Mouse (Mus musculus) forebrain, embryonic 15.5 days (tissue): ENCODE measurements at regions not wholly inside any gene's neighbourhood (a gene's known extent, or its start where the extent isn't known, plus 50 kb on each side); places are given as distances from the start of the nearest gene placed in this dataset.
"Not testable (repeated sequence)": the region's sequence is repeated elsewhere in the genome, so short reads cannot be mapped to it uniquely, and the experiment has no call there.

ENCODE experiments used
- ATAC-seq: fragments of 200-750 bp; cut with Nextera tagmentation; replicated peaks from 2 replicates; pipeline ENCODE4 v1.8.0; 2017; ENCODE audit warnings: mild to moderate bottlenecking, moderate TSS enrichment, moderate library complexity
- H3K27ac ChIP-seq: fragments of 300-500 bp; sonication (generic); replicated peaks from 2 replicates; pipeline ENCODE4 v1.5.1; 2015; ENCODE audit warnings: mild to moderate bottlenecking, inconsistent platforms
- H3K27me3 ChIP-seq: fragments of 300-500 bp; sonication (generic); 2 replicates; pipeline ENCODE4 v1.6.1; 2015; ENCODE audit warnings: inconsistent platforms
- H3K36me3 ChIP-seq: fragments of 300-500 bp; sonication (generic); 2 replicates; pipeline ENCODE4 v1.6.1; 2015; ENCODE audit warnings: mild to moderate bottlenecking, inconsistent platforms
- H3K4me1 ChIP-seq: fragments of 300-500 bp; sonication (generic); 2 replicates; pipeline ENCODE4 v1.6.1; 2015; ENCODE audit warnings: inconsistent platforms
- H3K4me2 ChIP-seq: fragments of 300-500 bp; sonication (generic); replicated peaks from 2 replicates; pipeline ENCODE4 v1.6.1; 2015; ENCODE audit warnings: mild to moderate bottlenecking, inconsistent platforms
- H3K4me3 ChIP-seq: fragments of 300-500 bp; sonication (generic); 2 replicates; pipeline ENCODE4 v1.5.1; 2015; ENCODE audit warnings: mild to moderate bottlenecking, inconsistent platforms
- H3K9ac ChIP-seq: fragments of 300-500 bp; sonication (generic); replicated peaks from 2 replicates; pipeline ENCODE4 v1.6.1; 2015; ENCODE audit warnings: mild to moderate bottlenecking, inconsistent platforms
- H3K9me3 ChIP-seq: fragments of 300-500 bp; sonication (generic); 2 replicates; pipeline ENCODE4 v1.6.1; 2016; ENCODE audit warnings: inconsistent platforms
- WGBS: fragments of 180-500 bp; shearing (Covaris S2); methylation state at CpG from one replicate; pipeline ENCODE4 v1.1.7; 2015; ENCODE audit warnings: mixed read lengths; 5-methylcytosine and 5-hydroxymethylcytosine counted together

DNA sequence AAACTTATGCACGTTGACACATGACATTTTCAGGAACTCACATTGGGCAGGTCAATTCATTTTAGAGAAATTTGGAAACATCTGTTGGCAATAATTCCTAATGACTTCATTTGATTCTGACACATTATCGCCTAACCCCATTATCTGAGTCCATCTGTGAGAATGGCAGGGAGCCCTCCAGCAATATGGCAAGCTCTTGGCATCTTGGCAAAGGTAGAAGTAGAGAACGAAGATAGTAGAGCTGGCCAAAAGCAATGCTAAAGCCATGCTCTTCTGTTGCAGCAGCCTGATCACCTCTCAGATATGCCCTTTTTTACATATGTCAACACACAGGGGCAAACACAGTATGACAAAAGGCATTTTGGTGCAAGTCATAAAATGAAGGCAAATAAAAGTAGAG, 536.4 kb upstream of the Ins1 start:
- H3K4me3 ChIP-seq, result no peak overlapping the region
- no peak overlapping the region for H3K4me2 ChIP-seq
- WGBS, result 62% methylated on average over 3 of the region's 3 CpGs
- H3K4me1 ChIP-seq, result no peaks in the 10 kb centered on the region
- no peaks in the 10 kb centered on the region for H3K36me3 ChIP-seq
- H3K27ac ChIP-seq, result no peak overlapping the region
- no peaks in the 10 kb centered on the region for H3K27me3 ChIP-seq
- H3K9ac ChIP-seq, result no peak overlapping the region
- no peaks in the 10 kb centered on the region for H3K9me3 ChIP-seq
- ATAC-seq, result peak; percentile 67; the same call in 1 of the 2 replicates

- no peak overlapping the region for H3K4me3 ChIP-seq
- H3K9ac ChIP-seq, result no peak overlapping the region
- no peaks in the 10 kb centered on the region for H3K4me1 ChIP-seq
- no peak for ATAC-seq
- 91% methylated on average over 1 of the region's 1 CpGs for WGBS
- H3K4me2 ChIP-seq, result no peak overlapping the region
- no peak overlapping the region for H3K27ac ChIP-seq
- H3K9me3 ChIP-seq, result no peaks in the 10 kb centered on the region
- H3K36me3 ChIP-seq, result no peaks in the 10 kb centered on the region
- no peaks in the 10 kb centered on the region for H3K27me3 ChIP-seq
Observed at GRCm38 (mm10) chr19:51740071-51740470, 524.0 kb upstream of the Ins1 start.

- Histone ChIP-seq H3K9ac (no peak overlapping the region), H3K4me2 (no peak overlapping the region), H3K4me1 (no peaks in the 10 kb centered on the region), H3K36me3 (no peaks in the 10 kb centered on the region), H3K9me3 (no peaks in the 10 kb centered on the region), H3K27me3 (no peaks in the 10 kb centered on the region), H3K27ac (no peak overlapping the region), H3K4me3 (no peak overlapping the region)
- WGBS, result 82% methylated on average over 2 of the region's 2 CpGs
- no peak for ATAC-seq
Observed at GRCm38 (mm10) chr19:51741026-51741425, 523.1 kb upstream of the Ins1 start.

DNA sequence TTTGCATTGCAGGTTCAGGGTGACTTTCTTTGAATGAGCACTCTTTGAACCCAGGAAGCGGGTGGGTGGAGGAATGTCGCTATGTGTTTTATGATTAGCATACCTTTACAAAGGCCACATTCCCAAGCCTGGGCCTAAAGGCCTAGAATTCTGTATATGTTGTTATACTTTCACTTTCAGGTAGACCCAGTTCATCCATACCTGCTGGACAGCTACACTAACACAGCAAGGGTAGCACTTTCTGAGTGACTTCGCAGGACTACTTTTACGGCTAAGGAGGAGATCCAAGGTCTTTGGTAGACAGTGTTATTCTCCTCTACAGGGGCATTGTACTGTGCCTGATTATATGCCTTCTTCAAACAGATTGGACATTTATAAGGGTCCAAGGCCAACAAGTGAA, 521.9 kb upstream of the Ins1 start:
- H3K27me3 ChIP-seq, H3K4me2 ChIP-seq, ATAC-seq, H3K4me3 ChIP-seq, H3K9ac ChIP-seq, H3K27ac ChIP-seq, H3K9me3 ChIP-seq, H3K4me1 ChIP-seq, H3K36me3 ChIP-seq: not testable (repeated sequence)
- WGBS, result 96% methylated on average over 4 of the region's 4 CpGs

- no peak for ATAC-seq
- Histone ChIP-seq H3K27ac (no peak overlapping the region), H3K9ac (no peak overlapping the region), H3K4me3 (no peak overlapping the region), H3K9me3 (no peaks in the 10 kb centered on the region), H3K36me3 (no peaks in the 10 kb centered on the region), H3K4me1 (no peaks in the 10 kb centered on the region), H3K4me2 (no peak overlapping the region), H3K27me3 (no peaks in the 10 kb centered on the region)
- WGBS, result 78% methylated on average over 13 of the region's 13 CpGs
Observed at GRCm38 (mm10) chr19:51773819-51774579, 490.1 kb upstream of the Ins1 start.
